Mouse (Mus musculus) layer of hippocampus, postnatal 10 days (tissue): Measurements from ENCODE around the gene Cel. TPM values are rescaled to one million over a fixed set of nuclear protein-coding genes. Genes with fewer than 3 reads are reported as not detected.

Source experiments
- DNase-seq, 2 experiments: peaks; one replicate each; pipeline ENCODE4 v3.0.0; 2021; ENCODE audit warnings: low spot score in 2 of 2
- microRNA-seq, 2 experiments: library from miRNA; unstranded; fragments of <30 nt; microRNA quantifications; one replicate each; pipeline ENCODE4 v1.2.0; 2021
- total RNA-seq, 2 experiments: library from RNA; stranded (reverse); gene quantifications; 2 replicates each; pipeline ENCODE4 v1.2.3; 2021

Gene Cel
- total RNA-seq, 2 experiments from 2014 or later, result not detected

GRCm38 (mm10) chr2:28522166-28522565 is 41.0 kb downstream of the Cel start:
- DNase-seq, result peak; percentile 22 to 39

- peak; percentile 61 to 65 for DNase-seq
These were observed 41.5 kb downstream of the Cel start for GRCm38 (mm10) chr2:28521571-28522151.

- peak; percentile 21 to 23 for DNase-seq
These were observed 42.6 kb downstream of the Cel start for GRCm38 (mm10) chr2:28520581-28520980.

GRCm38 (mm10) chr2:28518231-28518630 is 45.0 kb downstream of the Cel start:
- DNase-seq, result peak; percentile 27 to 49

GRCm38 (mm10) chr2:28517206-28517909 is 45.8 kb downstream of the Cel start:
- peak; percentile 72 to 77 for DNase-seq

- DNase-seq, result peak; percentile 92 to 93
These were observed 48.7 kb downstream of the Cel start for GRCm38 (mm10) chr2:28514489-28514888.

- peak; percentile 46 to 57 for DNase-seq
These were observed 49.5 kb downstream of the Cel start for GRCm38 (mm10) chr2:28513431-28514370.

- peak; percentile 50 to 62 for DNase-seq
These were observed 50.3 kb downstream of the Cel start, which contains the start of gene Ralgds for GRCm38 (mm10) chr2:28512798-28513401. Gene Ralgds (plus strand): TSS chr2:28513125.

- DNase-seq, result peak; percentile 2 to 7
These were observed 51.6 kb downstream of the Cel start for GRCm38 (mm10) chr2:28511600-28511999.

- DNase-seq, result no peak
These were observed 56.9 kb downstream of the Cel start for GRCm38 (mm10) chr2:28506291-28506690.

- DNase-seq, result no peak
These were observed 57.4 kb downstream of the Cel start, which contains the start of gene Gm10134 for GRCm38 (mm10) chr2:28505795-28506194. Gene Gm10134 (plus strand): TSS chr2:28506095.

Small RNA genes within 50 kb of the gene (microRNA-seq; reads per million reads assigned to microRNA genes)
- gene Gm22824, result 0 reads per million in 2 experiments

Other genes starting within 250 kb of the Cel start
- 10 to 100 TPM; 20.2 to 21.9 TPM for gene Ppp1r26, start 116.6 kb downstream of the Cel start, total RNA-seq
- 1 to 10 TPM; 5.1 to 6.8 TPM for gene 1700007K13Rik, start 97.1 kb downstream of the Cel start, total RNA-seq
- gene Mrps2, start 95.3 kb downstream of the Cel start, total RNA-seq, result 10 to 100 TPM; 37.2 to 37.4 TPM
- gene Gbgt1, start 66.5 kb downstream of the Cel start, total RNA-seq, result 1 to 10 TPM; 1.2 to 1.9 TPM
- 1 to 10 TPM in 1 of 2 experiments, not detected in 1; 1.2 TPM for gene Gm10134, start 57.3 kb downstream of the Cel start, total RNA-seq
- gene Ralgds, start 50.3 kb downstream of the Cel start, total RNA-seq, result 100 to 1,000 TPM; 155 to 158 TPM
- gene Gtf3c5, start 20.3 kb upstream of the Cel start, total RNA-seq, result 10 to 100 TPM; 19.2 to 19.5 TPM
- gene Gfi1b, start 58.6 kb upstream of the Cel start, total RNA-seq, result not detected
- gene Tsc1, start 77.8 kb upstream of the Cel start, total RNA-seq, result 10 to 100 TPM; 43.8 to 44.8 TPM
- gene Spaca9, start 136.3 kb upstream of the Cel start, total RNA-seq, result under 1 TPM in 1 of 2 experiments, not detected in 1; 0.96 TPM
- 1 to 10 TPM; 1.8 TPM for gene Ak8, start 136.8 kb upstream of the Cel start, total RNA-seq